Mouse (Mus musculus): ENCODE measurements around the gene Bend5.

The Bend5 gene

GRCm38 (mm10) chr4:111442435-111443238, 27.8 kb downstream of the Bend5 start:
- DNase-seq: peak; percentile 70

- no peak for DNase-seq
These were observed 29.3 kb downstream of the Bend5 start for GRCm38 (mm10) chr4:111443906-111444615.

DNA sequence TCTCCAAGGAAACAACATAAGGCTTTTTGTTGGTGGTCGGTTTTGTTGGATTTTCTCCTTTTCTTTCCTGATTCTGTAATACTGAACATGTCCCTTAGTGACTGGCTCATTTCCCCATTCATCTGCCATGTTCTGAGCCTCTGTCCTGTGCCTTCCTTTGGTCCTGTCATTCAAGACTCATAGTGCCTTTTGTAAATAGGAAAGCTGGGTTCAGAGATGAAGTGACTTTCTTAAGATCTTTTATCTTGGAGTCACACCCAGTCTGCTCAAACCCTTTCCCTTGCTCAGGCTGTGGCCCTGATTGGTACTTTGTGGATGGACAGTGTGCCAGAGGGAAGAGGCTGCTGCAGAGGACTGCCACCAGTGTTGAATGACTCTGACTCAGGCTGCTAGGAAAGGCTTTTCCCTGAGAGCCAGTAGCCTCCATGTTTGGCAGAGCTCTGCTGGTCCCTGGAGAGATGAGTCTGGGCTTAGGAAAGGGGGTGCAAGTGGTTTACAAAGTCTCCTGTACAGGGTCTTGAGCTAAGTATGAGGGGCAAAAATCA, 29.9 kb downstream of the Bend5 start:
- no peak for DNase-seq

GRCm38 (mm10) chr4:111447918-111448317, 33.1 kb downstream of the Bend5 start:
- no peak for DNase-seq

GRCm38 (mm10) chr4:111448586-111448985, 33.8 kb downstream of the Bend5 start:
- DNase-seq: no peak

- DNase-seq: no peak
These were observed 34.8 kb downstream of the Bend5 start for GRCm38 (mm10) chr4:111449442-111450199.

GRCm38 (mm10) chr4:111451283-111451918, 36.6 kb downstream of the Bend5 start:
- DNase-seq: no peak

DNA sequence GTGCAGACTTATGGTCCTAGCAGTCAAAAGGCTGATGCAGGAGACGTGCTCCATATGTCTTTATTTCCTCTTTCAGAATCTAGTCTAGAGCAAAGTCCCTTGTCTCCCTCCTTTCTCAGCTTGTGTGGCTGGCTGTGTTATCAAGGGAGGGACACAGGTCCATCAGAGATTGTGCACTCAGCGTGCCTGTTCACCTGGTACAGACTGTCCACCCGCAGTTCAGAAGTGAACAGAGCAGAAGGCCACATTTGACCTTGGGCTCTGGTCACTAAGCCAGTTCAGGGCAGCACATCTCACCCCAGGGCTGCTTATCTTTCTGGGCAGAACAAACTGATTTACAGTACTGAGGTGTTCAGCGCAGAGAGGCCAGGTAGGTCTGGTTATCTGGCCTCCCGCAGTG, 37.4 kb downstream of the Bend5 start:
- no peak for DNase-seq

DNA sequence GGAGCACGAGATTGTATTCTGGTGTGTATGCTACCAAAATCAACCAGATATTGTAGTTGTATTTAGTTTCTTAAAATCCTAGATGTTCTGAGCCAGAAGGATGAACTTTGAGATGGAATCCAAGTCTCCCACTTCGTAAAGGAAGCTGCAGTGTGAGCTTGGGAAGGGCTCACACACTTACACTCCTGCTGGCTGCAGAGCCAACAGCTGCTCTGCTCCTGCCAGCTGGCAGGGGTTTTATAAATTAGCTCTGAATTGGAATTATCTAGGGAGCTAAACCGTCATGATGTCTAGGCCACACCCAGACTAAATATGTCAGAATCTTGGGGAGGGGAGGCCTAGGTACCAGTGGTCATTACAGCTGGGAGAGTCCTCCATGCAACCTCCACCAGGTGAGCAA, 38.5 kb downstream of the Bend5 start:
- DNase-seq: no peak

DNA sequence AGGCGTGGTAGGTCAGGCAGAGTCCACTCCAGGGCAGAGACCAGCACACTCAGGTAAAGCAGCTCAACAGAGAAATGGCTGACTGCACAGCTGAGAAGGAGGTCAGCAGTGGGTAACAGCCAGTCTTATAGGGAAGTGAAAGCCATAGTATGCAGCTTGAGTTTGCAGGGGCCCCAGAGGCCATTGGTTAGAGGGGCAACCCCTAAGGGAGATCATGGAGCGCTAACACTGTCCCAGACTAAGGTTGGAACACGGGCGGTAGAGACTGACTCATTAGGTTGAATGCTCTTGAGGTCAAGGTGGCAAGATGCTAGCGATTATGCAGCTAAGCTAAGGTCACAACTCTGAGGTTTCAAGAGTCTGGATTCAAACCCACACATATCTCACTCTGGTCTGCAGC, 40.8 kb downstream of the Bend5 start:
- no peak for DNase-seq

- no peak for DNase-seq
These were observed 42.8 kb downstream of the Bend5 start for GRCm38 (mm10) chr4:111457568-111457967.

DNA sequence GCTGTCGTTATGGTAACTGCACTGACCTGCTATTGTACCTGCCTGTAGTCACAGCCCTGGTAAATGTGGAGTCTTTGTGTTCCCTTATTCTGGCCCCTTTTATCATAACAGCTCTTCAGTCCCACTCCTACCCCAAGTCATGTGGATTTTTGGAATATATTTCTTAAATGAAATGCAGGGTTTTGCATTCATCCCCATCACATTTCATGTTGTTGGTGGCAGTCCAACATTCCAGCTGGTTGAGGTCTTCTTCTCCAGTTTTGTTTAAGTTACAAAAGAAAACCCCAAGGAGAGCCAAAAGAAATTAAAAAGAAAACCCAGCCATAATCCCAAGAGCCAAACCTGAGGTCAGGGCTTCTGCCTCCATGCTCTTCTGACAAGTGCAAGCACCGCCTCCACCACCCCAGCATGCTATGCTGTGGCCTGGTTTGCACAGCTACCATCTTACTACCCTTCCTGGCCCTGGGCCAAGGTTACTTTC, 52.5 kb downstream of the Bend5 start:
- no peak for DNase-seq

DNA sequence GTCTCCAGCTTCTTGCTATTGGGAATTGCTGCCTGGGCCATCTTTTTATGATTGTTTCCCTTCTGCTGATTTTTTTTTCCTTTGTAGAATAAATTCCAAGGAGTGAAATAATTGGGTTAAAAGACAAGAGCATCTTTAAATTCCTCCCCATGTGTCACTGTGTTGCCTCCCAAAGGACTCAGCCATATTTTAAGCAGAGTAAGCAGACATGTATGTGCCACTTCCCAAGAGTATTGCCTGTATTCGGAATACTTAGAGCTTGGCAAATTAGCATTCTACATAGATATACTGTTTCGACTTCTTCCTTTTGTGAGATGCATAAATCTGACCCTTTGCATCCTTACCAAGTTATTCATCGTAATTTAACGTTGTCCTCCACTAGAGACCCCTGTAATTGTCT, 53.0 kb downstream of the Bend5 start:
- DNase-seq: no peak

DNA sequence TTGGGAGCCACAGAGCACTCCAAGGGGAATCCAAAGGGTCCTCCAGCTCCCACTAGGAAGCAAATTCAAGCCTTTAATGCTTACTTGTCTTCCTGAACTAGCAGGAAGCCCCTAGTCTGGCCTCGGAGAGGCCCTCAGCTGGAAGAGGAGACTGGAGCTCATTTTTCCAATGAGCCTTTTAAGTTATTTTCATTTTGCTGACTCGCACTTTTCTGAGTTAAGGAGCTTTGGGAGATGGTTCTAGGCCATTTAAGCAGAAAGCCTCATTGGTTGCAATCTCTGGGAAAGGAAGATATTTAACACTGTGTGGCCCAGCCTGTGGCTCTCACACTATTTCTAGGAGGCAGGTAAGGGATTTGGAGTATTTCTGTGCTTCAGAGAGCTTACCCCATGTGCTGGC, 55.0 kb downstream of the Bend5 start:
- no peak for DNase-seq

DNA sequence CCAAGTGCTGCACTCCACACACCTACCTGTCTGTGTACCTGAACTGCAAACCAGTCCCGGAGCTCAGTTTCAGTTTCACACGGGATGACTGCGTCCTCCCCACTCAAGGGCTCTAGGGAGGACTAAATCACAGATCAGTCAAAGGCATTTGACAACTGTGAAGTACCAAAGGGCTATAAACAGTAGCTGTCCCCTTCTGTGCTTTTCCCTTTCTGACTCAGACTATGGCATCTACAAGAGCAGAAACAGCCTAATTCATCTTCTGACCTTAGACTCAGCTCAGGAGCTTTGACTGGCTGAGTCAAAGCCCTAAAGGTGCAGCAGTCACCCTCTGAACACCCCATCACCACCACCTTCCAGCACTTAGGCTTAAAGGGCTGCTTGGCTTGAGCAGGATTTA, 56.9 kb downstream of the Bend5 start:
- DNase-seq: no peak

- DNase-seq: no peak
These were observed 57.7 kb downstream of the Bend5 start for GRCm38 (mm10) chr4:111472511-111472910.

- DNase-seq: peak; percentile 54
These were observed 58.2 kb downstream of the Bend5 start for GRCm38 (mm10) chr4:111473014-111473413.

GRCm38 (mm10) chr4:111475374-111475971, 60.7 kb downstream of the Bend5 start:
- DNase-seq: no peak

- no peak for DNase-seq
These were observed 62.7 kb downstream of the Bend5 start for GRCm38 (mm10) chr4:111477507-111477906.

- DNase-seq: no peak
These were observed 68.7 kb downstream of the Bend5 start for GRCm38 (mm10) chr4:111483499-111483898.

- peak; percentile 7 for DNase-seq
These were observed 70.4 kb downstream of the Bend5 start for GRCm38 (mm10) chr4:111485189-111485588.

GRCm38 (mm10) chr4:111486187-111486586, 71.4 kb downstream of the Bend5 start:
- DNase-seq: no peak
